Mouse (Mus musculus) gastrocnemius, postnatal 25 days (tissue): ENCODE measurements around the gene Ccdc84. TPM values are rescaled to one million over a fixed set of nuclear protein-coding genes. Genes with fewer than 3 reads are reported as not detected.
A peak's percentile ranks its signal among the peaks of the same experiment; 100 is the strongest.
"Not testable (repeated sequence)": the region's sequence is repeated elsewhere in the genome, so short reads cannot be mapped to it uniquely, and the experiment has no call there.

Experiments used
- DNase-seq: peaks from one replicate; pipeline ENCODE4 v3.0.0; 2022
- long read RNA-seq, 2 experiments: library from polyadenylated mRNA; stranded (forward); transcript quantifications; one replicate each; pipeline ENCODE4 v2.0.0; 2021
- total RNA-seq, 2 experiments: library from RNA; stranded (reverse); gene quantifications; 1 replicate in 1 of 2; 2 replicates in 1 of 2; pipeline ENCODE4 v1.2.3; 2021

Gene Ccdc84
- total RNA-seq: 1 to 10 TPM; 3.9 to 5.8 TPM
- long read RNA-seq, experiment 1, partial matches to known transcripts: 0 of 5 reads
- long read RNA-seq, experiment 1, other reads (novel, unspliced or antisense): 2 of 5 reads
- long read RNA-seq, experiment 2, partial matches to known transcripts: 0 of 2 reads
- long read RNA-seq, experiment 2, other reads (novel, unspliced or antisense): 1 of 2 reads

- DNase-seq: no peak
Observed at GRCm38 (mm10) chr9:44418519-44419385, at the start of gene Ccdc84. Ccdc84 (minus strand) TSS chr9:44418569.

GRCm38 (mm10) chr9:44461950-44462349 is 43.6 kb upstream of the Ccdc84 start:
- no peak for DNase-seq

GRCm38 (mm10) chr9:44457035-44457742 is 38.8 kb upstream of the Ccdc84 start:
- DNase-seq: no peak

- no peak for DNase-seq
Observed at GRCm38 (mm10) chr9:44454891-44455220, 36.5 kb upstream of the Ccdc84 start, which contains the start of gene Upk2. Upk2 (minus strand) TSS chr9:44454976.

DNA sequence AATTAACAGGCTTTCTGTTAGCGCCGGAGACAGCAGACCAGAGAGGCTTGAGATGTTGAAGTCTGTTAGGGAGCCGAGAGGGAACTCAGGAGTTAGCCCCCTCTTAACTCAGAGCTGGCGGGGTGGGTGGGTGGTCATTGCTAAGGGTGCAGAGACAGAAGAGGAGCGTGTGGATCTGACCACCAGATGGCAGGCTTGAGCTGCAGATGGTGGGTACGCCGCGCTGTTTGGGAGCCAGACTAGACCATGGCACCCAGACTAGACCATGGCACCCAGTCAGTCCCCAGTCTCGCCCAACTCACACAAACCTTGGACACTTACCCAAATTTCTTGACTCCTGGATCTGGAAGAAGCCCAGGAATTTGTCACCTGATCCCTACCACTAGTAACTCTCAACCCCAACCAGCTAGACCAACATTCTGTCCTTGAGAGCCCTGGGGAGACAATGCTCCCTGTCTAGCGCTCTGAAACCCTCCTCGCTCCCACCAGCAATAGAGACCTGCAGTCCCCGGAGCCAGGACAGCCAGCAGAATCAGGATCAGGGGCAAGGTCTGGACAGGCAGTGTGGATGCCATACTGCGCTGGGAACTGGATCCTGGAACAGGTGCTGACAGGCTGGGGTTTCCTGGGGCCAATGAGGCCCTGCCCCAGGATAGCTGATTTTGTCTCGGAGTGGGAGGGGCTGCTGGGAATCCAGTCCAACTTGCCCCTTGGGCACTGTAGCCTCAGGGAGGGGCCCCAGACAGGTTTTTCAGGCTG is 35.9 kb upstream of the Ccdc84 start:
- peak; percentile 73 for DNase-seq

GRCm38 (mm10) chr9:44450387-44450786 is 32.0 kb upstream of the Ccdc84 start:
- no peak for DNase-seq

GRCm38 (mm10) chr9:44444402-44445025 is 26.1 kb upstream of the Ccdc84 start:
- not testable (repeated sequence) for DNase-seq

GRCm38 (mm10) chr9:44440961-44441360 is 22.6 kb upstream of the Ccdc84 start, which contains the start of gene Foxr1:
Foxr1 (minus strand) TSS chr9:44441136.
- no peak for DNase-seq

DNA sequence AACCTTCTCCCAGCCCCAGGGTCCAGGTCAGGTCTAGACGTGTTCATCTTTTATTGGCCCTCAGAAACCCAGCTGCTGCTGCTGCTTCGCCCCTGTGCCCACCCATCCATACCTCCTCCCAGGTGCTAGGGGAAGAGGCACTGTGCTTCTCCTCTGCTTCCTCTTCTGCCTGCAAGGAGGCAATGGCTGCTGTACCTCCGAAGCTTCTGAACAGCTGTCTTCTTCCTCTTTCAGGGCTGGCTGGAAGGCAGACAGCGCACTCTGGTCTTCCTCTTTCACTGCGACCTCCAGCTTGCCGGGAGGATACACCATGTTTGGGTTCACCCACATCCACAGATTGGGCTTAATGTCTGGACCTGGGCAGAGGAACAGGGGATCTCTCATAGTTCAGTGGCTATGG is 17.4 kb upstream of the Ccdc84 start:
- no peak for DNase-seq

- DNase-seq: no peak
Observed at GRCm38 (mm10) chr9:44432577-44433185, 14.3 kb upstream of the Ccdc84 start.

- no peak for DNase-seq
Observed at GRCm38 (mm10) chr9:44423576-44423975, 5.2 kb upstream of the Ccdc84 start.

DNA sequence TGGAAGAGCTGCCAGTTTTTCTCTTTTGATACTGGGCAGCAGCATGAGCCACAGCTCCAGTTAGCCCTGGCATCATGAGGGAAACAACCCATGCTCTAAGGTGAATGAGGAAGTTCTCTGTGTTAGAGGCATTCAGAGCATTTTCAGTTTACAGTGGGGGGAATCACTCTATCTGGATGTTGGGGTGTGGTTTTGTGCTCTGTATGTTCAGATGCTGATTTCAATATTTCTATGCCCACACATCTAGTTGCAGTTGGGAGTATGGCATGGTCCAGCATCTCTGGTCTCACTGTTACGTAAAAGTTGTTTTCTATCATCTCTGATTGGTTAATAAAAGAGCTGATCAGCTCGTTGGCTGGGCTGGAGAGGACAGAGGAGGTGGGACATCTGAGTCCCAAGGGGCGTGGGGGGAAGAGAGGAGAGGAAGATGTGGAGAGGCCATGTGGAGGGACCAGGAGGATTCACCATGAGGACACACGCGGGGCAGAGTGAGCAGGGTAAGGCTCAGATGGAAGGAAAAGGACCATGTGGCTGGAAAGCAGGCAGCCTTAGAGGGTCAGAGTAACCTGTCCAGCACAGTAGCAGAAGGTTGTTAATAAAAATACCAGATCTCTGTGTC is 2.0 kb upstream of the Ccdc84 start:
- no peak for DNase-seq

DNA sequence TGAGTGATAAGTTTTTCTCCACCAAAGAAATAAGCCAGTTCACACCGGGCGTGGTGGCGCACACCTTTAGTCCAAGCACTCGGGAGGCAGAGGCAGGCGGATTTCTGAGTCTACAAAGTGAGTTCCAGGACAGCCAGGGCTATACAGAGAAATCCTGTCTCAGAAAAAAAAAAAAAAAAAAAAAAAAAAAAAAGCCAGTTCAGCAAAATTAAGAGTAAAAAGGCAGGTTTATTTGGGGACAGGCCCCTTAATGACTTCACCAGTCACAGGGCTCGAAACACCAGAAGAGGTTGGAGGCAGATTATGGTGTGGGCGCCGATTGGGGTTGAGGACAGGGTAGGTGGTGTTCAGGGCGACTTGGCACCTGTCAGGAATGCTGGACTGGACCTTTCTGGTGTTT is 1.4 kb upstream of the Ccdc84 start:
- DNase-seq: not testable (repeated sequence)

GRCm38 (mm10) chr9:44417892-44418363 is 441 bp downstream of the Ccdc84 start:
- peak; percentile 90 for DNase-seq

DNA sequence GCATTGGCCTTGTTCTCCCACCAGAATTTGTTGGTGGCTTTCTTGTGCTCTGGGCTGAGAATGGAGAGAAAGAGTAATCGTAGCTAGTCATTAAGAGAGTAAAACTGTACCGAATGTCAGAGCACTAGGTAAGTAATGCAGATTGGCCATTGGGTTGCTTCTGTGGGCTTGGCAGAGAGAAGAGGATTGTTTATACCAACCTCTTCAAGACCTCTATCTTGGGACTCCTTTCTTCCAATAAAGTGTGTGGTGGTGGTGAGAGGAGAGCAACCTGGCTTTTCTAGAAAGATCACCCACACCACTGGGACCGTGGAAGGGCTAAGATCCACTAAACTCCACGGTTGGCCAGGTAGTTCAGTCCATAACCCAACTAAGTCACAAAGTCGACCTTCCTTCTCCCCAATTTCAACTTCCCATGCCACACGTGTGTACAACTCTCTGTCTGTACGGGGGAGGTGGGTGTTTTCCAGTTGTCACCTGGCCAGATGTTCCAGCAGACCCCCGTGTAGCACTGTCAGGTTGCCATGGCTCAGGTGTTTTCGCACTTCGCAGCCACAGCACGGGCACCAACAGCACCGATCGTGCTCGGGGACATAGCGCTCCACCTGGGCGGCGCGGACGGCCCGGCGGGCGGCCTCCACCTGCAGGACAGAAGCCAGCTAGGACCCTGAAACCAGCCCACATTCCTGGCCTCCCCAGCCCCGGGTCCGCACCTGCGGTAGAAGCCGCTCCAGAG is 1.0 kb downstream of the Ccdc84 start:
- no peak for DNase-seq

- no peak for DNase-seq
Observed at GRCm38 (mm10) chr9:44412781-44413180, 5.6 kb downstream of the Ccdc84 start.

GRCm38 (mm10) chr9:44412306-44412705 is 6.1 kb downstream of the Ccdc84 start:
- DNase-seq: no peak

DNA sequence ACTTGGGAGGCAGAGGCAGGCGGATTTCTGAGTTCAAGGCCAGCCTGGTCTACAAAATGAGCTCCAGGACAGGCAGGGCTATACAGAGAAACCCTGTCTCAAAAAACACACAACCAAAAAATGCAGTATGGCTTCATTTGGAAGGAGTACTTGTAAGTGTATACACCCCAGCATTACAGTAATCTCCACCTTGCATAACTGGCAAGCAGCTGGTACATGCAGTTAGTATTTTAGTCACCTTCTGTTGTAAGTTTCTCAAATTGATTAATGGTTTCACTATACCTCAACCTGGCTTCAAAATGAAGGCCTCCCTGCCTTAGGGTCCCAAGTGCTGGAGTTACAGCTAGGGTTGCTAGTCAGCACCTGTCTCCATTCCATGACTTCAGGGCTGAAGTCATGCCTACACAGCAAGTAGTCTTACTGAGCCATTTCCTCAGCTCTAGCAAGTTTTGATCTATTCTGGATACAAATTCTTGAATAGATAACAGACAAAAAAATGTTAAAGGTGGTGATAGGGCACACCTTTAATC is 6.7 kb downstream of the Ccdc84 start:
- no peak for DNase-seq

DNA sequence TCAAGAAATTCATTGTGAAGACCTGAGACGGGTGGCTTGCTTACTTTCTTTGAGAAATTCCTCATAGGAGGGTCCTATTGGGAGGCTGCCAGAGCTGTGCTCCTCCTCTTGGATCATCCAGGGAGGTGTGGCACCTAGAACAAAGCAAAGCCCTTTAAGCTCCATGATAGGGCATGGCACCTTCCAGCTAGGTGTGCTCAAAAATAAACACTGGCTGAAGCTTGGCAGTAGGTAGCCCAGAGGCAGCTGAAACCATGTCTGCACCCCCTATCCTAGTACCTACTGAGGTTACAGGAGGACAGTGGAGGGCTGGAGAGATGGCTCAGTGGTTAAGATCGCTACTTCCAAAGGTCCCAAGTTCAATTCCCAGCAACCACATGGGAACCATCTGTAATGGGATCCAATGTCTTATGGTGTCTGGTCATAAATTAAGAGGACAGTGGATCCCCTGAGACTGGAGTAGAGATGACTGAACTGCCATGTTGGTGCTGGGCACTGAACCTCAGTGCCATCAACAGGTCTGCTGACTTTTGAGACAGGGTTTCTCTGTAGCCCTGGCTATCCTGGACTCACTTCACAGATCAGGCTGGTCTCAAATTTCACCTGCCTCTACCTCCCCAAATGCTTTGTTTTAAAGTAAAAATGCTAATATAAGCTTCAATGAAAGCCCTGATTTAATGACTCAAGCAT is 7.6 kb downstream of the Ccdc84 start:
- DNase-seq: no peak
